Mouse (Mus musculus) midbrain, embryonic 12.5 days (tissue): ENCODE measurements around the gene Ddx51. TPM values are rescaled to one million over a fixed set of nuclear protein-coding genes. Genes with fewer than 3 reads are reported as not detected.

Experiments
- ATAC-seq: fragments of 200-750 bp; cut with Nextera tagmentation; 2 replicates; pipeline ENCODE4 v1.8.0; 2017; ENCODE audit warnings: low read depth, moderate TSS enrichment, moderate library complexity; ENCODE audit not compliant: low FRiP score
- H3K27ac ChIP-seq: fragments of 300-500 bp; sonication (generic); replicated peaks from 2 replicates; pipeline ENCODE4 v1.5.1; 2016; ENCODE audit warnings: mild to moderate bottlenecking
- H3K27me3 ChIP-seq: fragments of 300-500 bp; sonication (generic); 2 replicates; pipeline ENCODE4 v1.6.1; 2016; ENCODE audit warnings: mild to moderate bottlenecking
- H3K36me3 ChIP-seq: fragments of 300-500 bp; sonication (generic); 2 replicates; pipeline ENCODE4 v1.6.1; 2016
- H3K4me1 ChIP-seq: fragments of 300-500 bp; sonication (generic); 2 replicates; pipeline ENCODE4 v1.6.1; 2016
- H3K4me2 ChIP-seq: fragments of 300-500 bp; sonication (generic); replicated peaks from 2 replicates; pipeline ENCODE4 v1.6.1; 2016; ENCODE audit warnings: mild to moderate bottlenecking, moderate library complexity
- H3K4me3 ChIP-seq: fragments of 300-500 bp; sonication (generic); 2 replicates; pipeline ENCODE4 v1.5.1; 2016; ENCODE audit warnings: mild to moderate bottlenecking
- H3K9ac ChIP-seq: fragments of 300-500 bp; sonication (generic); replicated peaks from 2 replicates; pipeline ENCODE4 v1.6.1; 2016; ENCODE audit warnings: mild to moderate bottlenecking, moderate library complexity
- H3K9me3 ChIP-seq: fragments of 300-500 bp; sonication (generic); 2 replicates; pipeline ENCODE4 v1.6.1; 2016; ENCODE audit warnings: mild to moderate bottlenecking
- WGBS: fragments of 180-500 bp; shearing (Covaris S2); methylation state at CpG from one replicate; pipeline ENCODE4 v1.1.7; 2016; 5-methylcytosine and 5-hydroxymethylcytosine counted together
- polyA plus RNA-seq: library from polyadenylated mRNA; unstranded; fragments of >200 nt; fragmentation: Nextera tagmentation; extraction: Ambion mirVana; gene quantifications from 2 replicates; pipeline ENCODE4 v1.2.1, GENCODE M21; 2016

Ddx51 gene
- polyA plus RNA-seq, 1 experiment from 2014 or later: 35.5 TPM

- Histone ChIP-seq H3K9ac (no peak overlapping the region), H3K9me3 (no peaks in the 10 kb centered on the region), H3K36me3 (no peaks in the 10 kb centered on the region), H3K4me3 (no peak overlapping the region), H3K4me2 (no peak overlapping the region), H3K27ac (no peak overlapping the region), H3K27me3 (peaks cover 4% of the 10 kb centered on the region; the same call in 1 of the 2 replicates), H3K4me1 (peaks cover 4% of the 10 kb centered on the region; the same call in 1 of the 2 replicates)
- no peak for ATAC-seq
- WGBS: 85% methylated on average over 2 of the region's 2 CpGs
These were observed 28.9 kb upstream of the Ddx51 start for GRCm38 (mm10) chr5:110624319-110624718.

GRCm38 (mm10) chr5:110627351-110627750, 25.9 kb upstream of the Ddx51 start:
- ATAC-seq: no peak
- no peaks in the 10 kb centered on the region for H3K36me3 ChIP-seq
- H3K4me2 ChIP-seq: no peak overlapping the region
- WGBS: 77% methylated on average over 10 of the region's 10 CpGs
- H3K27me3 ChIP-seq: peaks cover 4% of the 10 kb centered on the region; the same call in 1 of the 2 replicates
- no peak overlapping the region for H3K27ac ChIP-seq
- H3K4me1 ChIP-seq: peaks cover 4% of the 10 kb centered on the region; the same call in 1 of the 2 replicates
- no peak overlapping the region for H3K4me3 ChIP-seq
- no peak overlapping the region for H3K9ac ChIP-seq
- no peaks in the 10 kb centered on the region for H3K9me3 ChIP-seq

- peaks cover 4% of the 10 kb centered on the region; the same call in 1 of the 2 replicates for H3K27me3 ChIP-seq
These were observed 25.1 kb upstream of the Ddx51 start for GRCm38 (mm10) chr5:110628156-110628555.

GRCm38 (mm10) chr5:110629525-110630120, 23.6 kb upstream of the Ddx51 start:
- H3K4me2 ChIP-seq: no peak overlapping the region
- H3K27ac ChIP-seq: no peak overlapping the region
- no peaks in the 10 kb centered on the region for H3K9me3 ChIP-seq
- H3K27me3 ChIP-seq: peaks cover 4% of the 10 kb centered on the region; the same call in 1 of the 2 replicates
- H3K9ac ChIP-seq: no peak overlapping the region
- no peaks in the 10 kb centered on the region for H3K36me3 ChIP-seq
- ATAC-seq: no peak
- H3K4me3 ChIP-seq: no peak overlapping the region
- WGBS: 74% methylated on average over 2 of the region's 2 CpGs
- H3K4me1 ChIP-seq: peaks cover 4% of the 10 kb centered on the region; the same call in 1 of the 2 replicates

More at GRCm38 (mm10) chr5:110628156-110628555, 25.1 kb upstream of the Ddx51 start:
- H3K27ac ChIP-seq: no peak overlapping the region
- H3K4me2 ChIP-seq: 0 out of 2 replicates have a peak overlapping the region, but pooled peaks have one; percentile 11
- ATAC-seq: no peak
- no peak overlapping the region for H3K4me3 ChIP-seq
- H3K9me3 ChIP-seq: no peaks in the 10 kb centered on the region
- H3K9ac ChIP-seq: no peak overlapping the region
- 23% methylated on average over 19 of the region's 19 CpGs for WGBS
- H3K4me1 ChIP-seq: peaks cover 4% of the 10 kb centered on the region; the same call in 1 of the 2 replicates
- H3K36me3 ChIP-seq: no peaks in the 10 kb centered on the region

- 34% methylated on average over 6 of the region's 6 CpGs for WGBS
- H3K9ac ChIP-seq: no peak overlapping the region
- H3K4me1 ChIP-seq: no peaks in the 10 kb centered on the region
- no peak overlapping the region for H3K27ac ChIP-seq
- ATAC-seq: no peak
- peaks cover 7% of the 10 kb centered on the region; the same call in 1 of the 2 replicates for H3K27me3 ChIP-seq
- H3K36me3 ChIP-seq: no peaks in the 10 kb centered on the region
- H3K4me2 ChIP-seq: no peak overlapping the region
- H3K4me3 ChIP-seq: no peak overlapping the region
- H3K9me3 ChIP-seq: no peaks in the 10 kb centered on the region
These were observed 17.1 kb upstream of the Ddx51 start for GRCm38 (mm10) chr5:110635951-110636707.

GRCm38 (mm10) chr5:110638306-110639074, 14.8 kb upstream of the Ddx51 start:
- 82% methylated on average over 7 of the region's 7 CpGs for WGBS
- Histone ChIP-seq H3K9ac (no peak overlapping the region), H3K9me3 (no peaks in the 10 kb centered on the region), H3K4me1 (no peaks in the 10 kb centered on the region), H3K4me3 (no peak overlapping the region), H3K27ac (no peak overlapping the region), H3K4me2 (no peak overlapping the region), H3K36me3 (no peaks in the 10 kb centered on the region), H3K27me3 (peaks cover 7% of the 10 kb centered on the region; the same call in 1 of the 2 replicates)
- ATAC-seq: no peak

GRCm38 (mm10) chr5:110639459-110639858, 13.8 kb upstream of the Ddx51 start:
- H3K27ac ChIP-seq: no peak overlapping the region
- H3K9me3 ChIP-seq: no peaks in the 10 kb centered on the region
- H3K4me3 ChIP-seq: no peak overlapping the region
- H3K36me3 ChIP-seq: no peaks in the 10 kb centered on the region
- H3K27me3 ChIP-seq: peaks cover 7% of the 10 kb centered on the region; the same call in 1 of the 2 replicates
- 26% methylated on average over 12 of the region's 12 CpGs for WGBS
- H3K4me1 ChIP-seq: no peaks in the 10 kb centered on the region
- no peak overlapping the region for H3K9ac ChIP-seq
- no peak for ATAC-seq
- no peak overlapping the region; the same call in 1 of the 2 replicates for H3K4me2 ChIP-seq

- H3K4me2 ChIP-seq: no peak overlapping the region
- H3K36me3 ChIP-seq: peaks cover 52% of the 10 kb centered on the region
- H3K27me3 ChIP-seq: no peaks in the 10 kb centered on the region
- H3K9me3 ChIP-seq: no peaks in the 10 kb centered on the region
- no peak overlapping the region for H3K27ac ChIP-seq
- no peak overlapping the region for H3K9ac ChIP-seq
- no peaks in the 10 kb centered on the region for H3K4me1 ChIP-seq
- ATAC-seq: no peak
- H3K4me3 ChIP-seq: no peak overlapping the region
These were observed 6.9 kb upstream of the Ddx51 start for GRCm38 (mm10) chr5:110646377-110646776.

- Histone ChIP-seq H3K9ac (peak overlapping the region; percentile 68), H3K27ac (no peak overlapping the region), H3K4me1 (peaks cover 18% of the 10 kb centered on the region), H3K4me2 (peak overlapping the region; percentile 97), H3K27me3 (no peaks in the 10 kb centered on the region), H3K36me3 (peaks cover 67% of the 10 kb centered on the region), H3K4me3 (peak overlapping the region; percentile 77), H3K9me3 (no peaks in the 10 kb centered on the region)
- peak; percentile 56; the same call in 1 of the 2 replicates for ATAC-seq
- 2% methylated on average over 37 of the region's 37 CpGs for WGBS
These were observed 435 bp downstream of the Ddx51 start for GRCm38 (mm10) chr5:110653686-110654085.

GRCm38 (mm10) chr5:110659682-110660081, 6.4 kb downstream of the Ddx51 start:
- H3K36me3 ChIP-seq: peaks cover 84% of the 10 kb centered on the region

GRCm38 (mm10) chr5:110664041-110664440, 10.8 kb downstream of the Ddx51 start:
- Histone ChIP-seq H3K9me3 (no peaks in the 10 kb centered on the region), H3K27ac (no peak overlapping the region), H3K9ac (no peak overlapping the region), H3K4me1 (no peaks in the 10 kb centered on the region), H3K27me3 (no peaks in the 10 kb centered on the region), H3K36me3 (peaks cover 86% of the 10 kb centered on the region), H3K4me2 (no peak overlapping the region), H3K4me3 (no peak overlapping the region)
- no peak for ATAC-seq
- 94% methylated on average over 2 of the region's 2 CpGs for WGBS

More at GRCm38 (mm10) chr5:110659682-110660081, 6.4 kb downstream of the Ddx51 start:
- Histone ChIP-seq H3K4me3 (no peak overlapping the region), H3K9ac (no peak overlapping the region), H3K4me2 (no peak overlapping the region), H3K27ac (no peak overlapping the region), H3K4me1 (no peaks in the 10 kb centered on the region), H3K9me3 (no peaks in the 10 kb centered on the region), H3K27me3 (no peaks in the 10 kb centered on the region)
- no peak for ATAC-seq
